Mouse (Mus musculus): Measurements from ENCODE around the gene Olfr447.

The Olfr447 gene

DNA sequence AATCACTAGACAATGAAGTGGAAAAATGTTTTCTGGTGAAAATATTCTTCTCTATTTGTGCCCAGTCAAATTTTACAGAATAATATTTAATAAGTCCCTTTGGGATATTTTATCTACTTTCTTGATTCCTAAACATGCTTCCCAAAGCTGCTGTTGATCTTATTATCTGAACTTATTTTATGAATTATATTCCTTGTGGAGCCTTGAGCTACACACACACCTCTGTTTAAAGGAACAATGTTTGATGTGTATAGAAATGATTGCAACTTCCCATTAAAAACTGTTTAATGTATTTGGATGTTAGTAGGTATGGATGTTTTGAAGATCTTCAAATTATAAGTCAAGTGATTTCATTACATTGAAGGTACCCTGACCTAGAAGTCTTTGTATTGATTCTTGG lies at the start of gene Olfr447:
Gene Olfr447, plus strand, starts transcription at position 301 of the 400 bp plus-strand sequence.
- no peak for DNase-seq (ENCODE audit: low spot score)

DNA sequence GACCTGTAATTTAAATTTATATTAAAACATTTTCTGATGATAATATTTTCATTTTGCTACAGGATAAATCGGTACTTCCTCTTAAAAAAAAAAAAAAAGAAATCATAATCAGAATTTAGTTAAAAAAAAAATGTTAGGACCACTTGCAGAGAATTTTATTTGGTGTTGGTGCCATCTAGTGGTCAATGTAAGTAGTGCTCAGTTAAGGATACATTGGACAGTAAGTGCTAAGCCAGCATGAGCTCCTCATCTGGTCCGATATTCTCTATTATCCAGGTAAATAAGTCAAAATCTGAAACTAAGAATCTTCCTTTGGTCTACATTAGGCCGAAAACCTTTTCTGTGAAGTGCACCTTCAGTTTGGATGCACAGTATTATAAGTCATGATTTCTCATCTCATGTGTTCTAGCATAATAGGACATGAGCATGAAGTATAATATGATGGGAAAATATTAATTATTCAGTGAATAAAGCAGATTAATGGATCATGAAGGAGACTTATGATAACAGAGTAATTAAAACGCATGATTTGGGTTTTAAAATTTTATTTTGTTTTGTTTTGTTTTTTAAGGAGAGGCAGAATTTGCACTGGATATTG lies 48.4 kb upstream of the Olfr447 start:
- DNase-seq (ENCODE audit: low spot score): peak; percentile 83

DNA sequence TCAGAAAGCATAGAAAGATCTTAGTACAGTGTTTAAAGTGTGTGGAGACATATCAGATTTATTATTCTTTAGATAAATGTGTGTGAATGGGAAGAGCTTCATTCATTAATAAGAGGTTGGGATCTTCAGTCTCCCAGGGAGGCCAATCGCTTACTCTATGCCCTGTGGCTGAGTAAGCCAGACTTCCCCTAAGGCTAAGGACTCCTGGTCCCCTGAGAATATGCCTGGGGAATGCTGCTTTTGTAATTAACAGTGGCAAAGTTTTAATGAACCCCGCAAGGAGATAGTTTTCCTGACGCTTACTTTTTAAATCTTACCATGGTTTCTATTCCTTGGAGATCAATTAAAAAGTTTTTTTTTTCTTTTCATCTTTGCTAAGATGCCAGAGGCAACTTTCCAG lies 39.0 kb upstream of the Olfr447 start:
- no peak for DNase-seq (ENCODE audit: low spot score)

DNA sequence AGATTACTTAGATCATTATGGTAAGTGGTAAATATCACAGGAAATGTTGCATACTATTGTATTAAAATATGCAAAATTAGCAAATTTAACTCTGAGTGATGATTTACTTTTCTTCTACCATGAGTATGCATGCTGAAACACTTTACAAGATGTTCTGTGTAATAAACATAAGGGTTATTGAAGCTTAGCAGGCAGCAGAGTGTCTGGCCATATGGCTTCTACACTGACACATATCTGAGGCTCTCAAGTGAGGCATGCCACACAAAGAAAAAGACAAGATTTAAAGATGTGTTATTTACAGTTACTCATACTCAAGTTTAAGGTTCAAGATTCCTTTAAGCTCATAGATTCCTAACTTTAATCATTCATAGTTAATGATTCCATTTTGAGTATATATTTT lies 32.4 kb upstream of the Olfr447 start:
- DNase-seq (ENCODE audit: low spot score): no peak

DNA sequence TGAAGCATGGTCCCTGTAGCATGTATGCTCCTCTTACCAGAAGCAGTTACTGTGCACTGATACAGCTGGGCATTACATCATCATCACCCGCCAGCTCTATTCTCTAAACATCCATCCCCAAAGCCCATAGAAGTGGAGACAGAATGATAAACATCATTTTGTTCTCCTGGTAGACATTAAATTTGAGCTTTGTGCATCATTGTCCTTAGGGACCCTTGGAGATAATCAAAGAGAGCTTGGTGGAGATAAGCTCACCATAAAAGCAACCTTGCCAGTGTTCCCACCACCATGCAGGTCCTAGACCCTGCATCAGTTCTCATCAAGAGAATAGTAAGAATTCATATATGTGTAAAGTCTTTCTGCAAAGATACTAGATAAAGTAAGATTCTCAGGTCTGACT lies 18.5 kb upstream of the Olfr447 start, which contains the start of gene Olfr448:
Gene Olfr448, plus strand, starts transcription at position 301 of the 400 bp plus-strand sequence.
- DNase-seq (ENCODE audit: low spot score): no peak

DNA sequence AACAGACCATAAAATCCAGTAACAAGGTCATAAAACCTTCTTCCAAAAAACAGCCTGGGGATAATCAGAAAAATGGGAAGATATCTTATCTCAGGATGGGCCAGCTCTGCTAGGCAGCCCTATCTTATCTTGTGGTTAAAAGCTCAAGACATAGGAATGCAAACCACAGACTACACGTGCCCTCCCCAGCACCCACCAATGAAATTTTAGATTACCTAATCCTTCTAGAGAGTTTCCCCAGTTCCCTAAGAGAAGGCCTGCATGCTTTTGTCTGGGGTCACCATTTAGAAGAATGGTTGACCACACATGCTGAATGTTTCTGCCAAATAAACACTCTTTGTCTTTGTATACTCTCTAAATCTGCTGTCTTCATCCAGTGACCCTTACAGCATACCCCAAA lies 8.3 kb upstream of the Olfr447 start:
- DNase-seq (ENCODE audit: low spot score): peak; percentile 6

DNA sequence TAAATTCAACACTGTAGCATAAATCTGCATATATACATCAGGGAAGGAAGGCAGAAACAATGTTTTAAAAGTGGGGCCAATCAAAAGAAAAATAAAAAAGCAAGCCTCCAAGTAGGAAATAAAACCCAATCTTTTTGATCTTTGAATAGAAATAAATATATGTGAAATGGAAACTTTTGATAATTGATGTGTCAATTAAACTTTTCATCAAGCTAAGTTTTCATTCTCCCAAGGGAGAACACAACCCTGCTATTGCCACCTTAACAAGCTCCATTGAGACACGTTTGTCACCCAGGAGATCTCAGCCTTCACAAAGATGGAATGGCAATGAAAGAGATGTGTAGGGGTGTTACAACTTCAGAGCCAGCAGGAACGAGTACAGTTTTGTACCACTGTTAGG lies 12.4 kb downstream of the Olfr447 start, which contains the start of gene Olfr446:
Gene Olfr446, plus strand, starts transcription at position 301 of the 400 bp plus-strand sequence.
- no peak for DNase-seq (ENCODE audit: low spot score)

DNA sequence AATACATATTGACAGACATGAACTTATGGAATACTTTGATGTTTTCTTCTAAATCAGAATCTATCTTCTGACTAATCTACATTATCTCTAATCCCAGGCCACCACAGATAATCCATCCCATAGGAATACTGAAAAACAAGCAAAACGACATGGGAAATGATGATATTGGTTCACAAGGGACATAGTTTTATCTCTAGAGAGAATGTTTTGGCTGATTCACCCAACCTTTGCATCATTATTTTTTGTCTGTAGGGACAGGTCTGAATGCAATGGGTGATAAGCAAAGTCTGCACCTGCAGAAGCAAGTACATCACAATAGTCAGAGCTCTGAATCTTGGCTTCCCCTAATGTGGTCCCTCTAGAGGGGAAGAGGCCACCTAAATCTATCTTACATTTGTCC lies 40.1 kb downstream of the Olfr447 start, which contains the start of gene Olfr444:
Gene Olfr444, plus strand, starts transcription at position 301 of the 400 bp plus-strand sequence.
- DNase-seq (ENCODE audit: low spot score): no peak
